Mouse (Mus musculus): ENCODE results near the gene Sec61a1. TPM values are rescaled to one million over a fixed set of nuclear protein-coding genes. Genes with fewer than 3 reads are reported as not detected.

Sec61a1 gene
- polyA plus RNA-seq (2012; rRNA removed): 134 and 158 TPM in 2 replicates

DNA sequence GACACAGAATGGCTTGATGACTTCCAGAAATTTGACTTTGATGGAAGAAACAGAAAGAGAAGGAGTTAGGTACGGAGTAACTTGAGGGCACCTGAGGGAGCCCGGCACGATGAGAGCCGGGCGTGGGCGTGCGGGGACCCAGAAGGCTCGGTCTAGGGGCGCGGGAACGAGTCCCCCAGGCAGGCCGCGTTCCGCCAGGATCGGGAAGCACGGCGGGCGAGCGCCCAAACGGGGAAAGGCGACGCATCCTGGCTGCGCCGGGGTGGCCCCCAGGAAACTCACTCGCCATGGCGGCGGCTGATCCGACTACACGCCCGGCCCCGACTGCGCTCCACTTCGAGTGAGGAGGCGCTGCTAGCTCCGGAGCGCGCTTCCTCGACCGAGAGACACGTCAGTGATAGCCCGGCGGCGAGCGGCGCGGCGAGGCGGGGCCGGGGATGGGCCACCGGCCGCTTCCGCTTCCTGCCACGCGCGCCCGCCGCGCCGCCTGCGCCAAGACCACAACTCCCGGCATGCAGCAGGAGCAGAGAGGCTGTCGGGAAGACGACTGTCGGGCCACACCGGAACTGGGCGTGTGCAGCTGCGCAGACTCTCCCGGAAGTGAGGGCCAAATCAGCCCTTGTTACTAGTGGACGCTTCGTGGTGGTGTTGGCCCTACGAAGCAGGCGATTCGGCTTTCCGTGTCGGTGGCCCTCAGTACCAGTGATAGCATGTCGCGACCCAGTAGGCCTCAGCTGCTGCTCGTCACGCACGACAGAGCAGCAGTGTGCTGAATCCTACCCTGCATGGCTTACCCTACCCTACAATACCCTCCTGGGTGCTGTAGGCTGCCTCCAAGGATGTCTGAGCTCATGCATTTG is at the start of gene Sec61a1:
Gene Sec61a1 (minus strand): TSS at position 502 of the 860 bp plus-strand sequence.

GRCm38 (mm10) chr6:88465181-88465920 is 53.4 kb downstream of the Sec61a1 start, which contains the start of gene Ruvbl1:
Gene Ruvbl1, plus strand, starts transcription at chr6:88465409.

Other genes with a start within 250 kb of the Sec61a1 start
- 19.2 and 19.6 TPM in 2 replicates for gene Eefsec, start 72.4 kb downstream of the Sec61a1 start, polyA plus RNA-seq (2012; rRNA removed)
- gene Ruvbl1, start 53.5 kb downstream of the Sec61a1 start, polyA plus RNA-seq (2012; rRNA removed): 75.5 and 80.5 TPM in 2 replicates
- gene Kbtbd12, start 119.0 kb upstream of the Sec61a1 start, polyA plus RNA-seq (2012; rRNA removed): 0.23 and 0.27 TPM in 2 replicates
- 7.2 and 7.7 TPM in 2 replicates for gene Mgll, start 205.5 kb upstream of the Sec61a1 start, polyA plus RNA-seq (2012; rRNA removed)